Mouse (Mus musculus): ENCODE data around the gene Sf3b2.
A peak's percentile ranks its signal among the peaks of the same experiment; 100 is the strongest.

GRCm38 (mm10) chr19:5272801-5273733 lies 22.2 kb downstream of the Sf3b2 start, which contains the start of gene Pacs1:
- TF ChIP-seq POLR2A (IDR thresholded peaks at IDR 0.05; ENCODE audit: low read depth, low read length) (peak; percentile 43), CTCF (IDR thresholded peaks at IDR 0.05; ENCODE audit: extremely low read depth, insufficient read length, insufficient replicate concordance, low read depth, low read length) (no peak)
